Mouse (Mus musculus) layer of hippocampus, adult 8-10 months (tissue): ENCODE measurements at regions not wholly inside any gene's neighbourhood (a gene's known extent, or its start where the extent isn't known, plus 50 kb on each side); places are given as distances from the start of the nearest gene placed in this dataset.

Experiments
- DNase-seq, 2 experiments: peaks; one replicate each; pipeline ENCODE4 v3.0.0; 2022; ENCODE audit warnings: low spot score in 2 of 2

DNA sequence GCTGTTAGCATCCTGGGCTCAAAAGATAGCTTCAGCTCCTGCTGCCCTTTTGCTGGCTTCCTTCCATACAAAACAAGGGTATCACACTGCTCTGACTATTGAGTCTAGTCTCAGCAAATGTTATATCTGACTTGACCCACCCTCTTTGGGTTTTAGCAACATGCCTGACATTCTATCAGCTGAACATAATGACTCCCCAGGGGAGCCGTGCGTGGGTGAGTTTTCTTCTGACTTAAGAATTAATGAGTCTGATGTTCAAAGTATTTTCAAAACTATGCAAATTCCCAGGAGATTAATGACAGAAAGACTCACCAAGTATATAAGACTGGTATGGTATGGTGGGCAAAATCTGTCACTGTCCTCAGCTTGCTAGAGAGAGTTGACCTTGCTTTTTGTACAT is 159.0 kb downstream of the Pmp22 start:
- no peak for DNase-seq

DNA sequence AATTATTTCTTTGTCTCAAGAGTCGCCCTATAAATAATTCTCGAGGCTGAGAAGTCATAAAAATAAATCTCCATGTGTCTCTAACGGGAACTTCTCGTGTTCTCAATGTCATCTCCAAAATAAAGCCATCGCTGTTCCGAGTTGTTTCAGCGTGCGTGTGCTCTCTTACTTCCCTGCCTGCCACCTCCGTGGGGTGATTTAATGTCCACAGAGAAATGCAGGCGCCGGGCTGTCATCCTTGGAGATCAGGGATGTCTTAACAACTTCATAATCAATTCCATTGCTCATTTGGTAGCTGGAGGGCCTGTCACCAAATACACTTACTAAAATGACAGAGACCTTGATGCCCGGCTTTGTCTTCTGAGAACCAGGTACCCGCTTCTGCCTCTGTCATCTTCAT is 161.8 kb downstream of the Pmp22 start:
- no peak for DNase-seq

DNA sequence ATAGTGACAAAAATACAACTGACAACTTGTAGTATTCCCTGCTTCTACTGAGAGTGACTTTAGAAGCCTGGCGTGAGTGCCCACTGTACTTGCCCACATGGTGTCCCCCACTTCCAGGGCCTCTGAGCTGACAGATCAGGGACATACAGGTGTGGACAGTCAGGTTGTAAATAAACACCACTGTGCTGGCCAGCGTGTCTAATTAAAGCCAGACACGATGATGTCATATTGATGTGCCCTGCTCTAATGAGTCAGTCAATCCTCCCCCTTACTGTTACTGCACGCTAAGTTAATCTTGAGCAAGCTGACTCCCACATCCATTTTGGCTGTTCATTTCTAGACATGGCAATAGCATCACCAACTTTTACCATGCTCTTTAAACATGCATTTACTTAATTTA is 164.7 kb downstream of the Pmp22 start:
- DNase-seq: no peak

DNA sequence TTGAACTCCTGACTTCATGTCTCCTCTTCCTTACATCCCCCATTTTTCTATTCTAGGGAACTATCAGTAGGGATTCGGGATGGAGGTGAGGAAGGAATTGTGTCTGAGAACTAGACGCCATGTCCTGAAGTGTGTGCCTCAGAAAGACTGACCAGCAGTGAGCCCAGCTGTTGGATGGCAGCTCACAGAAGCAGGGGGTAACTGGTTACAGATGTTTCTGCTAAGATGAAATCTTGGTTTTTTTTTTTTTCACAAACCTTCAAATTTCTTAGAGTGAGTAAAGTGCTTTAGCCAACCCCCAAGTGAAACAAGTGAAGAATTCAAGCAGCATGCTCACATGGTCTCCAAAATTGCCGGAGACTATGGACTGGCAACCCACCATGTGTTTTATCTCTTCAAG is 165.7 kb downstream of the Pmp22 start:
- no peak for DNase-seq

DNA sequence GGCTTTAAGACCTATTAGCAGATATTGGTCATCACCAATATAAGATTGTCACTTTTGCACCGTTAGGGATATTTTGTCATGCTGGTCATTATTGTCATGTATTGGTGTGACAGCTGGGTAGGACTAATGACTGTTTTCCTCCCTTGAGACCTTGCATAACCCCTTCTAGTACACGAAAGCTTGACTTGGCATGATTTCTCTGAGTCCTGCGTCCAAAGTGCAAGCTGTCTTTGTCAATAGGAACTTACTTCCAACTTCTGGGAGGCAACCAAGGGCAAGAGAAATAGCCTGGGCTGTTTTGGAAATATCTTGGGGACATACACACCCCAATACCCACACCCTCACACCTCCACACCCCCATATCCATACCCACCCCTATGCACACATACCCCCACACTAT is 167.7 kb downstream of the Pmp22 start:
- DNase-seq: no peak

DNA sequence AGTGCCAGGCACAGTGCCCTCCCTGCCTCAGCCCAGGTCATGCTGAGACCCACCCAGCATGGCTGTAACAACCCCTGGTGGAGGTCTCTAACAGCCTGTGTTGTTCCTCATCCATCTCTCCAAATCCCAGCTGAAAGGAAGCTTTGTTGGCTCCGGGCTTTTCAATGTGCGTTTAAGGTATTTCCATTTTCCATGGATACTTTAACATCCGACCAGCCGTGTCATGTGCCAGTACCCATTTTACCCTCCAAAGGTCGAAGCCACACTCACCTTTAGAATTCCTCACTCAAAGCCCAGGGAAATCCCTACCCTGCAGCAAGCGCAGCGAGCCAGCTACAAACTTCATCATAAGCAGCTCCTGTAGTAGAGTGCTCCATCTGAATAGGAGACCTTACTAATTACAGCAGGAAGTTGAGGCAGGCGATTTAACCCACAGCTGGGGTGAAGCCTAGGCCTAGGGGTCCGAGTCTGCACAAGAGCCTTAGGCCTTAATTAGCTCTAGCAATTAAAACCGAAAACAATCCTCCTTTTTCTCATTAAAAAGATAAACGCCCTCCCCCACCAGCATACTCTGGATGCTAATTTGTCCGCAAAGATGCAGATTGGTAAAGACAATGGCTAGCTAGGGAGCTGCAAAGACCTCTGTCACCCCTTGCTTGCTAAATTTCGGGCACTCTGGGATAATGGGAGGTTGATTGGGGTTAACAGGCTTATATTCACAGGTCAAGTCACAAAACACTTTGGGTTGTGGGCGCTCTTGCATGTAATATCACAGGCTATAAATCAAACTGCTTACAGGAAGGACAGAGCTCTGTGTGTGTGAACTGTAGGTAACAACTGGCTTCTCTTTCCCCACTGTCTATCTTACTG is 171.2 kb downstream of the Pmp22 start:
- no peak for DNase-seq

DNA sequence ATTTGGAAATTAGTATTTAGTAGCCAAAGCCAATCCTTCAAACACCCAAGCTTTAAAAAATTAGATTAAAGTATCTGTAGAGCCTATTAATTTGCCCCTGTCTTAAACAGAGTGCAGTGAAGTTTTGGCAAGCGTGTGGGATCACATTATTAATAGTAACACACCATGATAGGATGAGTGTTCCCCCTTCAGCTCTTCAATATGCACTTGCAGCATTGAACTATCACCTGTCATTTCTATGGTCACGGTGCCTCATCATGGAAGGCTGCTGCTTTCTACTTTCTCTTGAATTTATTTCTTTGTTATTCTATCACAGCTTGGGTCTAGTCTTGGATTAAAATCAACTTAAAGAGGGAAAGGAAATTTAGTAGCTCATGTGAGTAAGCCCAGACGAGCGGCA is 196.4 kb downstream of the Pmp22 start:
- no peak for DNase-seq

DNA sequence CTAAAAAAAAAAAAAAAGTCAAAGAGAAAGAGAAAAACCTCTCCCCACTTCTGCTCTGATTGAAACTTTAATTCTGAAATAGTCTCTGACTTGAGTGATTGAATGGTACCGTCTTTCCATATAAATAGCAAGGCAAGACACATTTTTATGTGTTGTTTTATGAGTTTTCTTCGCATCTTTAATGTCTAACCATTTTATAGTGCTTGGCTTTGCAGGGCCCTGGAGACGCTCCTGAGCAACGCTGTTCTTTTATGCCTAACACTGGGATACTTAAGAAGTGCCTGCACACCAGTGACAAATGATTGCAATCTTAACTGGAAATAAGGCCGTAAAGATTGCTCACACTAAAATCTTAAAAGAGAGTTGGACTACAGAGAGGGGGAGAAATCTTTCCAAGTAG is 198.1 kb downstream of the Pmp22 start:
- no peak for DNase-seq

DNA sequence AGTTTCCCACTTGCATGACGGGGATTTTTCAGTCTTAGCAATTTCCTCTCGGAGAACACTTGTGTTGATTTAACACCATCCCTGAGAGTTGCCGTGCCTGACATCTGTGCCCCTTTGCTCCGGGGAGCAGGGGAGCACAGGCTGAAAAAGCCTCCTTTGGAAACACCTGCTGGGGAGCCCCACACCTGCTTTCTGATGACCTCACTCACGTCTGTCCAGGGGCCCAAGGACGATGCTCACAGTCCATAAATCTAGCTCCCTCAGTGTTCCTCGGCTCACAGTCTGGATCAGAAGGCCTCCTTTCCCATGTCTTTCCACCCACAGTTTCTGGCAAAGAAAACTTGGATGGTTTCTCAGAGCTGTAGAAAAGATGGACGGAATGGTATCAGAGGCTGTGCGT is 208.7 kb downstream of the Pmp22 start:
- no peak for DNase-seq

DNA sequence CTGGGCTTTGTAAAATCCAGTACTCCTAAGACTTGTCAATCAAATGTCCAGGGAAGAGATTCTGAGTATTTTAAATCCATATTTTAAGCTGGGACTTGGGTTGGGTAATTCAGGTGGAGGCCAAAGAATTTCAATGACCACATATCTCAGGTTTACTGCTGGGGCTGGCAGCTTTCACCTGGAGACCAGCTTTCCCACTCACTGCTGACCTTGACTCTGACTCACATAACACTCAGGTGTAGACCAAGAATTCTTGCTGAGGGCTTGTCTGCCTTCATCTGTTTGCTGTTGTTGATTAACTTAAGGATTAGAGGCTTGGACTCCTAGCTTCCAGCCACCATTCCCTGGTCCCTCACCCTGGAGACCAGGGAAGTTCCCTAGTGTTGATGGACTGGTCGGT is 209.5 kb downstream of the Pmp22 start:
- no peak for DNase-seq

DNA sequence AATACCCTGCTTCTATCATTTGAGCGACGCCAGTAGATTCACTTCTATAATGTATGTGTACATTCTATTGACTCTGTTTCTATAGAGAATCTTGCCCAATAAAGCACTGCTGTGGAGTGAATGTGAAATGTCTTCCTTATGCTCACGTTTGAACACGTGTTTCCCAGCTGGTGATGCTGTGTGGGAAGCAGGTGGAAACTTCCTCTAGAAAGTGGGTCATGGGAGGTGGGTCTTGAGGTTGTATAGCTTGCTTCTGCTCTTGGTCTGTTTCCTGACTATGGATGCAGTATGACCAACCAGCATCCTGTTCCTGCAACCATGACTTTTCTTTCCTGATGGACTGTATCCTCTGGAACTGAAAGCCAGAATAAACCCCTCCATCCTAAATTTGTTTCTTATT is 216.9 kb downstream of the Pmp22 start:
- DNase-seq: no peak

DNA sequence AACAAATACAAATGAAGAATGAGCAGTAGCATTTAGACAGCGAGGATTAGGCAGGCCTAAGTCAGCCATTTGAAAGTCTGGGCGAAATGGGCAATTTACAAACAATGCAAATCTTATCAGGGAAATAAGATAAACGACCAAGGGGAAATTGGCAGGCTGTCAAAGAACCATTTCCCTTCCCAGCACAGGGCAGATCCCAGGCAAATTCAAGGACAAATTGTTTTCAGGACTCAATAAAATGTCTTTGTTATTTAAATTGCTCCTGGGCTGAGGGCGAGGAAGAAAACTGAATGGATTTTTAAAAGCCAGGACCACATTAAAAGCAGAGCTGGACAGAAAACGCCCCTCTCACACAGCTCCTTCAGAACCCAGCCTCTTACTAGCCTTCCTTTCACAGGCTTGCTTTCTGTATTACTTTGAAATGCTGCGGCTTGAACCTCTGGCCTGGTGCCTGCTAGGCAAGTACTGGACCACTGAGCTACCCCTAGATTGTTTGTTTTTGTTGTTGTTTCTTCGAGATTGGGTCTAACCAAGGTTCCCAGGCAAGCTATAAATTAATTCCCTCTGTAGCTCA is 221.4 kb downstream of the Pmp22 start:
- no peak for DNase-seq

DNA sequence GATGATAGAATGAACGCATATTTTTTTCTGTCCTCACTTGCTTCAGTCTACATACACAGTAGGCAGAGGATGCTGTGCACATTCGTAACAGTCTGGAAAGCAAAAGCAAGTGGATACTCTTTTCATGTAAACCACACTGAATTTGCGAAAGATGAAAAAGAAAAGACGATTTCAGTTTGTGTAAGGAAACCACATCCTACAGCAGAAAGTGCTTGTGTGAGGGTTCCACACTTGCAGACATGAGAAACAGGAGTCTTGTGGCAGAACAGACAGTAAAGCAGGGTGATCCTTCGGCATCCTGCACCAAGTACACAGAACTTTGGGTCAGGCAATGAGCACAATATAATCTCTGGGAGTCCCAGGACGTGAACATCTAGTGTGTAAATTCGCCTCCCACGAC is 223.2 kb downstream of the Pmp22 start:
- no peak for DNase-seq

DNA sequence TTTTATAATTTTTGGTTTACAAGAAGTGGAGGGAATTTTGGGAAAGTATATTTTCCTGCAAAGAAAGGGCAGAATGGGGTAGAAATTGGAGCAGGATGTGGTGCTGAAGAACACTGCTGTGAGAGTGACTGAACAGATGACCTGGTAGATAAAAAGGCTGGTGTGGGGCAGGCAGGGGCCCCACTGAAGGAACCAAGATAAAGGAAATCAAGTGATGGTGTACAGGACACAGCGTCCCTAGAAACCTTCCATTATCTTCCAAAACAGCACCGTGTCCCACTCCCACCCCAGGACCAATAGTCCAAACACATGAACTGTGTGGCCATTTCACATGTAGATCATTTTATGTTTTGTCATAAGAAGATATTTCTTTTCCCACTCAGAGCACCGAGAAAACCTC is 224.2 kb downstream of the Pmp22 start:
- DNase-seq: no peak

DNA sequence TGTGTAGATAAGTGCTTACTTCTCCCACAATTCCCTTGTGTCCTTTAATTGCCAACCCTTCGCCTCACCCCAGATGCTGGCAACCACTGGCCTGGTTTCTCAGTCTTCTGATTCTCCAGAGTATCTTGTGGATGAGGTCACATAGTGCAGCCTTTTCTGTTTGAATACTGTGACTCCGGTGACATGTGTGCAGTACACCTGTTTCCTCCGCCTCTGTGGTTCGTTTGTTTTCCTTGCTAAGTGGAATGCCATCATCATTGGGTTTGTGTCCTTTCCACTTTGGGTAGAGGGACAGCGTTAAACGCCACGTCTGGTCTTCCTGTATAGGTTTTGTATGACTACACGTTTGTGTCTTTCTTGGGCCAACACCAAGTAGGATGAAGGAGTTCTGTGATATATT is 224.9 kb downstream of the Pmp22 start:
- DNase-seq: no peak

DNA sequence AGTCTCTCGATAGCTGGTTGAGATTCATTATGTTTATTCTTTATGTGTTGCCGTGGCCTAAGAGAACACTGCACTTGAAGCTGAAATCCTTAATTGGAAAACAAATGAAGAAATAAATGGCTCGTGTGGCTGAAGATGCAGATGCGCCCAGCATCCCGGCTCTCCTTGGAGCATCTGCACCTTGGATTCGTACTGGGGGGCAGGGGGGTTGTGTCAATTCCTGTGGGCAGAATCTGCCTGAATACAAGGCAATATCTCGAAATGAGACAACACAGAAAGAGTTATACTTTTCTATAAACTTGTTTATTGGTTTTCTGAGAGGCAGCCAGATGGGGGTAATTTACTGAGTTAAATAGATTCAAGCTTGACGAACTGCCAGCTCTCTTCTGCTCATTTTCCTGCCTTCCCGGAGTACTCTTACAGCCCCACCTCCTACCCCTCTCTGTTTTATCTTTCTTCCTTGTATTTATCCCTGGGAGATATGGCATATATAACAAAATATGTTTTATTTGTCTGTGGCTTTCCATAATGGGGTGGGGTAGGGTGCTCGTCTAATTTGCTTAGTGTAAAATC is 229.1 kb downstream of the Pmp22 start:
- DNase-seq: no peak

DNA sequence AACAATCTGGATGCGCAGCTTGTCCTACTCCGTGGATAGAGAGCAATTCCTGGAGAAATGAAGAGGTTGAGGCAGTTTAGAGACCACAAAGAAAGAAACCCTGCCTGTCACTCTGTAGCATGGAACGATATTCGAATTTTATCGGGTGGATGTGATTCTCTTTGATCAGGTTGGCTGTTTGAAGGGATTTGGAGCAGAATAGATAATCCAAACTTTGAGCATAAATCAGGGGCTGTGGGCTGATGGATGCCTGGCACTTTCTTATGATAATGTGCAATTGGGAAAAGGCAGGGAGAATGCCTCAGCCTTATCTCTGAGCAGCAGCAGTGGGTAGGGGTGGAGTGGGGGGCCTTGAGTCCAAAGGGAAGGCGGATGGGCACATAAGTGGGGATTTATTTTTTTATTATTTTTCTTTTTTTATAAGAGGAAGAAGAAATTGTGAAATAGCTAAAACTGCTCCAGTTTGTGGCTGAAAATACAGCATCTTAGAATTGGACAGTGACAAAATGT is 239.0 kb downstream of the Pmp22 start:
- no peak for DNase-seq

DNA sequence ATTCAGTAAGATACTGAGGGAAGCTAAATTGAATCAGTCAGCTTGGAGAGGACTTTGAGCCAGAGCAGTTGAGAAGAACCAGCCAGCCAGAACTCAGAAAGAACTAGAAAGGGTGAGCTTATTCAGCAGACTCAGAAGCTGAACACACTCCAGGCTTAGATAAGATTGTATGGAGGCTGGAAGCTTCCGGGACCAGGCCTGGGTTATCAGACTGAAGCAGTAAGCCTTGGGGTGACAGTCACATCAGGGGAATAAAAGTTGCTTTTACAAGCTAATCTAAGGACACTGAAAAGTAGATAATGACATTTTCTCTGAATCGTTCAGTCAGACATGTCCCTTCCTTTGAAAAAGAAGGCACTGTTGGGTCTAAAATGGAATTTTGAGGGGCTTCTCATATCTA is 240.7 kb downstream of the Pmp22 start:
- no peak for DNase-seq

DNA sequence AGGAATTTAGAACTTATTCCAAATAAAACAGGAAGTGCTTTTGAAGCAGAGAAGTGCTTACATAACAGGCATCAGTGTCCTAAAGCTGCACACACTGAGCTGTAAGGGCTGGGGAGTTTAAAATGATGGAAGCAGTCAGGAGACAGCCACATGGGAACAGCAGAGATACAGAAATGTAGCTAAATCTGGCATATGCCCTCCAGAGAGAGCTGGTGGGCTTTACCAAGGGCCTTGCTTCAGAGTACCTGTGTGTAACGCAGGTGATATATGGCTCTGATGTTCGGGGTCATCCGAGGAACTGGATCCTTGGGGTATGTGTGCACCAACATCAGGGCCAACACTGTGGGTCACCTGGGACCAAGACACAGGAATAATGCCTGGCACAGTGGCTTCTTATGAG is 247.5 kb downstream of the Pmp22 start:
- DNase-seq: no peak

DNA sequence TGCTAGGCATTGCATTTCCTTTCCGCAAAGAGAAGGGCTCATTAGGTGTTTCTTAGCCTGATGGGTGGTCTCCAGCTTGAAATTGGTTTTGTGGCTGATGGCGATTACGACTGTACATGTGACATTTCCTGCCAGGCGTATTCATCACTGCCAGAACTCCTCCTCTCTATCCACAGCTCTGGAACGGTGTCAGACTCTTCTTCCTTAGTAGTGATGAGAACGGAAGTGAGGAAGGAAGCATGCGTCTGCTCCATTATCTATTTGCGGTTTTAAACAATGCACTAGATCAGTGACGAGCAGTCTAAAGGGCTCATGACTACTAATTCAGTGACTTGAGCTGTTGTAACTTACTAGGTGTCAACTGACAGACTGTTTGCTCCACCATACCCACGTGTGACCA is 248.2 kb downstream of the Pmp22 start:
- no peak for DNase-seq

DNA sequence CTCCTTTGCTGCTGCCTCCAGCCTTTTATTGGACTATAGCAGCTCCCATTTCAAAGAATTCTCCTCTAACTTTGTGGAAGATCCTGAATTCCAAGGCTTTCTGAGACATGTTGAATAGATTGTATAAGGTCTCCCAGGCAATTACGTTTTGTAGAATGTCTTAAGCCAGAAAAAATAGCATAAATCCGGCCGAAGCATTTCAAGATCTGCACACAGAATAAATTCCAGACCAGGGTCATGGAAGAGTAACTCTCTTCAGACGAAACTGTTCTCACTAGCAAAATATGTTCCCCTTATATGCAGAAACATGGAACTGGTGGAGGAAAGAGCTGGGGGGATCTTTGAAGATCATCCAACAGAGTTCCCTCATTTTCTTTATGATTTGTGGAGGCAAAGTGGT is 259.5 kb downstream of the Pmp22 start:
- DNase-seq: no peak

DNA sequence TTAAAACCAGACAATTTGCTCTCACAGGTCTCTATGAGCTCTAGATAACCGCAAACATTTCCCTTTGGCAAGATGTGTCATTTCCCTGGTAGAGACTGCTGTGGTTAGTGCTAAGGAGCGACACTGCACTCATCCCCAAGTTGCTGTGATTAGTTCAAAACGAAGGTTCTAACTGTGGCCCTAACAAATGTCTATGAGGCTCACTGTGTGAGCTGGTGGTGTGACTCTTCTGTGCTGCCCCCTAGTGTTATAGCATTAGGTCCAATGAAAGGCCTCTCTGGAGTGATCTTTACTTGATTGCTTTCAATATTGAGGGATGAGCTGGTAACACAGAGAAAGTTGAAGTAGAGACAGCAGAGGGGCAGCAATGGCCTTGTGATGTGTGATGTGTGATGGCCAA is 262.7 kb downstream of the Pmp22 start:
- DNase-seq: no peak

DNA sequence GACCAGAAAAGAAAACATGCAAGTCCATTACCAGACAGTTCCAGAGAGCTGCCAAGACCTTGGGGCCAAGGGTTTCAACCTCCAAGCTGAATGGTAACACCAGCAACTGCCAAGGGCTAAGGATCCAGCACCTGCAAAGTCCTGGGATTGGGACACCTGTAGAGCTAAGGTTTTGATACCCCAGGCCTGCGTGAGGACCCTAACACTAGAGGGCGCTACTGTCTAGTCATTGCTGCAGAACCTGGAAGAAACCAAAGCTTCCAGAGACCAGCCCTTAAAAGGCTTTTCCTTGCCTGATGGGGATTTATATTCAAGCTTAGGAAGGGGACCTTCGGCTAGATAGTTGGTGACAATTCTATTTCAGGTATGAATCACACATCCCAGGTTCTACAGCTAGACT is 263.6 kb downstream of the Pmp22 start:
- peak in 1 of 2 experiments; percentile 10 for DNase-seq
